Mouse (Mus musculus) heart, embryonic 14.5 days (tissue): ENCODE measurements at regions not wholly inside any gene's neighbourhood (a gene's known extent, or its start where the extent isn't known, plus 50 kb on each side); places are given as distances from the start of the nearest gene placed in this dataset.
A peak's percentile ranks its signal among the peaks of the same experiment; 100 is the strongest.

Experiments used
- ATAC-seq: fragments of 200-750 bp; cut with Nextera tagmentation; 2 replicates; pipeline ENCODE4 v1.8.0; 2017; ENCODE audit warnings: low read depth, moderate TSS enrichment; ENCODE audit not compliant: insufficient number of reproducible peaks, insufficient read depth, low FRiP score
- H3K27ac ChIP-seq, 2 experiments: fragments of 200-500 bp in 1 of 2; fragments of 300-500 bp in 1 of 2; sonication (generic) in 1 of 2; replicated peaks in 1 of 2; 2 replicates each; pipeline ENCODE4 v1.5.1; 2012 to 2014; ENCODE audit warnings: low read depth in 2 of 2, low read length in 2 of 2, control low read depth in 1 of 2, mild to moderate bottlenecking in 1 of 2, mixed read lengths in 1 of 2; ENCODE audit not compliant: control insufficient read depth in 1 of 2, insufficient read depth in 1 of 2
- H3K27me3 ChIP-seq: fragments of 300-500 bp; sonication (generic); 2 replicates; pipeline ENCODE4 v1.6.1; 2014; ENCODE audit warnings: mild to moderate bottlenecking, low read length, control low read depth; ENCODE audit not compliant: control insufficient read depth, insufficient read depth
- H3K36me3 ChIP-seq: fragments of 300-500 bp; sonication (generic); 2 replicates; pipeline ENCODE4 v1.6.1; 2014; ENCODE audit warnings: mild to moderate bottlenecking, control low read depth, low read length, mixed read lengths; ENCODE audit not compliant: control insufficient read depth, insufficient read depth
- H3K4me1 ChIP-seq, 2 experiments: fragments of 200-500 bp in 1 of 2; fragments of 300-500 bp in 1 of 2; sonication (generic) in 1 of 2; 2 replicates each; pipeline ENCODE4 v1.6.1; 2012 to 2014; ENCODE audit warnings: low read length in 2 of 2, control low read depth in 1 of 2, mixed read lengths in 1 of 2; ENCODE audit not compliant: control insufficient read depth in 2 of 2, insufficient read depth in 2 of 2
- H3K4me2 ChIP-seq: fragments of 300-500 bp; sonication (generic); 2 replicates; pipeline ENCODE4 v1.6.1; 2014; ENCODE audit warnings: mild to moderate bottlenecking, low read length
- H3K4me3 ChIP-seq, 2 experiments: fragments of 200-500 bp in 1 of 2; fragments of 300-500 bp in 1 of 2; sonication (generic) in 1 of 2; 2 replicates each; pipeline ENCODE4 v1.5.1; 2012 to 2014; ENCODE audit warnings: low read length in 2 of 2, mild to moderate bottlenecking in 2 of 2, control low read depth in 1 of 2, low read depth in 1 of 2, moderate library complexity in 1 of 2; ENCODE audit not compliant: control insufficient read depth in 1 of 2, insufficient read depth in 1 of 2
- H3K9ac ChIP-seq: fragments of 300-500 bp; sonication (generic); 2 replicates; pipeline ENCODE4 v1.6.1; 2014; ENCODE audit warnings: mild to moderate bottlenecking, low read length
- H3K9me3 ChIP-seq: fragments of 300-500 bp; sonication (generic); 2 replicates; pipeline ENCODE4 v1.6.1; 2016; ENCODE audit warnings: low read length, control low read depth; ENCODE audit not compliant: control insufficient read depth
- WGBS: fragments of 180-500 bp; shearing (Covaris S2); extraction: QIAGEN DNeasy Blood & Tissue Kit; methylation state at CpG from one replicate; pipeline ENCODE4 v1.1.7; 2014; 5-methylcytosine and 5-hydroxymethylcytosine counted together

- no peaks in the 10 kb centered on the region for H3K27me3 ChIP-seq
- 82% methylated on average over 1 of the region's 1 CpGs for WGBS
- ATAC-seq, result no peak
- H3K4me1 ChIP-seq, result no peaks in the 10 kb centered on the region
- H3K36me3 ChIP-seq, result no peaks in the 10 kb centered on the region
- no peaks in the 10 kb centered on the region for H3K9me3 ChIP-seq
- H3K27ac ChIP-seq, result no peak overlapping the region
- H3K4me3 ChIP-seq, result no peak overlapping the region
- no peak overlapping the region for H3K9ac ChIP-seq
- no peak overlapping the region for H3K4me2 ChIP-seq
These were observed 244.9 kb upstream of the Maf start for GRCm38 (mm10) chr8:115952496-115952895.

GRCm38 (mm10) chr8:115948916-115949315, 241.3 kb upstream of the Maf start:
- Histone ChIP-seq H3K9ac (no peak overlapping the region), H3K36me3 (no peaks in the 10 kb centered on the region), H3K27me3 (no peaks in the 10 kb centered on the region), H3K4me2 (no peak overlapping the region), H3K4me3 (no peak overlapping the region), H3K9me3 (no peaks in the 10 kb centered on the region), H3K4me1 (no peaks in the 10 kb centered on the region), H3K27ac (no peak overlapping the region)
- WGBS, result 78% methylated on average over 2 of the region's 2 CpGs
- no peak for ATAC-seq

DNA sequence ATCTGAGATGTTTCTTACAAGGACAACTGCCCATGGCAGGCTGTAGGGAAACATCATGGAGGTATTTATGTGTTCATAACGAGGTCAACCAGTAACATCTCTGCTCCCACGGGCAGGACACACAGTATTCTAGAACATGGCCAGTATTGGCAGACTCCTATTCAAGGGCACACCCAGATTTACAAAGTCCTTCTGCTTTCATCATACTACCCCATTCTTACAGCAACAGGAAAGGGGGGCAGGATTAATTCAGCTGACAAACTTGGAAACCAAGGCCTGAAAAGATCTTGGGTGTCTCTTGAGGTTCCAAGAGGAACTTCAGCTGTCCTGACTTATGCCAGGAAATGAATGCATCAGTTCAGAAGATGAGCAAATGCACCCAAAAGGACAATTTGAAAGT, 240.4 kb upstream of the Maf start:
- no peaks in the 10 kb centered on the region for H3K9me3 ChIP-seq
- no peak overlapping the region for H3K4me3 ChIP-seq
- H3K27ac ChIP-seq, result no peak overlapping the region
- no peak for ATAC-seq
- no peaks in the 10 kb centered on the region for H3K4me1 ChIP-seq
- no peaks in the 10 kb centered on the region for H3K36me3 ChIP-seq
- WGBS, result 86% methylated on average over 2 of the region's 2 CpGs
- no peak overlapping the region for H3K9ac ChIP-seq
- H3K4me2 ChIP-seq, result no peak overlapping the region
- H3K27me3 ChIP-seq, result no peaks in the 10 kb centered on the region

GRCm38 (mm10) chr8:115942731-115943509, 235.3 kb upstream of the Maf start:
- 52% methylated on average over 16 of the region's 16 CpGs for WGBS
- H3K4me3 ChIP-seq, result no peak overlapping the region
- no peaks in the 10 kb centered on the region for H3K4me1 ChIP-seq
- no peaks in the 10 kb centered on the region for H3K36me3 ChIP-seq
- no peaks in the 10 kb centered on the region for H3K27me3 ChIP-seq
- no peak for ATAC-seq
- no peak overlapping the region for H3K27ac ChIP-seq
- no peaks in the 10 kb centered on the region for H3K9me3 ChIP-seq
- peak overlapping the region; percentile 23; the same call in 1 of the 2 replicates for H3K4me2 ChIP-seq
- H3K9ac ChIP-seq, result no peak overlapping the region

- Histone ChIP-seq H3K4me3 (no peak overlapping the region), H3K36me3 (no peaks in the 10 kb centered on the region), H3K27me3 (no peaks in the 10 kb centered on the region), H3K4me2 (no peak overlapping the region), H3K9me3 (no peaks in the 10 kb centered on the region), H3K27ac (no peak overlapping the region), H3K9ac (no peak overlapping the region), H3K4me1 (no peaks in the 10 kb centered on the region)
- 64% methylated on average over 8 of the region's 8 CpGs for WGBS
- ATAC-seq, result no peak
These were observed 222.0 kb upstream of the Maf start for GRCm38 (mm10) chr8:115929472-115930210.

DNA sequence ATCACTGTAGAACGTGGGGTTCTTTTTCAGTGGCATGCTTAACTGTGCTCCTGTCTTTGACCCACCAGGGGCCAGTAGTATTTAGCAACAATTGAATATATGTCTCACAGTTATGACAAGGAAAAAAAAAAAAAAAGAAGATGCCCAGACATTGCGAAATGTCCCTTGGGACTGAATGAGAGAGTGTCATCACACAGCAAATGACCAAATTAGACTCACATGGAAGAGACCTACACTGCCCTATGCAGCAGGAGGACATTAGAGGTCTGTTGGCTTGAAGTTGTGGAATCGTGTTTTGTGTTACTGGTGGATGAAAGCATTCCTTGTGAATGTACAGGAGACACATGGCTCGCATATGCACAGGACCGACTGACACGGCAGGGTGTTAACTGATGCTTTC, 214.3 kb upstream of the Maf start:
- no peaks in the 10 kb centered on the region for H3K36me3 ChIP-seq
- no peaks in the 10 kb centered on the region for H3K9me3 ChIP-seq
- no peak overlapping the region for H3K4me2 ChIP-seq
- ATAC-seq, result no peak
- H3K27ac ChIP-seq, result no peak overlapping the region
- H3K4me3 ChIP-seq, result no peak overlapping the region
- no peaks in the 10 kb centered on the region for H3K27me3 ChIP-seq
- no peaks in the 10 kb centered on the region for H3K4me1 ChIP-seq
- no peak overlapping the region for H3K9ac ChIP-seq
- 75% methylated on average over 6 of the region's 6 CpGs for WGBS

DNA sequence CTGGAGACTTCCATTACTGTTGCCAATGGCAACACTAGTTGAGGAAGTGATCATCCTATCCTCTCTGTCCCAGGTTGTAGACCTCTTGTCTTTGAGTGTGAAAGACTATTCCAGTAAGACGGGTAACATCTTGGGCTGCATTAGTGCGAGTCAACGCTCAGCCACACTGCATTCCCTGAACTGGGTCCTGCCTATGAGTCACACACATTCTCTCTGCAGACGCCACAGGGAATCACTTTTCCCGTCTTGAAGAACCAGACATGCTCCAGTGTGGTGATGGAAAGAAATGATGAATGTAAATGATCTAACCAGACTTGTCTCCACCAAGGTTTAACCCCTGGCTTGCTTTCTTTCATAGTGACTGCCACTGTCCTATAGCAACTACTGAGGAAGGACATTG, 199.1 kb upstream of the Maf start:
- no peak overlapping the region for H3K4me2 ChIP-seq

More for the DNA sequence above, 199.1 kb upstream of the Maf start:
- Histone ChIP-seq H3K9ac (no peak overlapping the region), H3K9me3 (no peaks in the 10 kb centered on the region), H3K36me3 (no peaks in the 10 kb centered on the region), H3K27me3 (no peaks in the 10 kb centered on the region), H3K4me3 (no peak overlapping the region), H3K4me1 (peaks cover 0 to 4% of the 10 kb centered on the region in 2 experiments; a peak in 2 of 4 replicates), H3K27ac (no peak overlapping the region)
- ATAC-seq, result no peak
- 82% methylated on average over 5 of the region's 5 CpGs for WGBS
